Mouse (Mus musculus) heart, embryonic 13.5 days (tissue): Measurements from ENCODE around the gene Pank1. TPM values are rescaled to one million over a fixed set of nuclear protein-coding genes. Genes with fewer than 3 reads are reported as not detected.

Experiments used
- ATAC-seq: fragments of 200-750 bp; cut with Nextera tagmentation; 2 replicates; pipeline ENCODE4 v1.8.0; 2017; ENCODE audit warnings: moderate TSS enrichment; ENCODE audit not compliant: insufficient number of reproducible peaks, low FRiP score, low TSS enrichment; ENCODE audit errors: extremely low read depth
- H3K27ac ChIP-seq: fragments of 300-500 bp; sonication (generic); replicated peaks from 2 replicates; pipeline ENCODE4 v1.5.1; 2015; ENCODE audit warnings: moderate library complexity, mild to moderate bottlenecking, inconsistent platforms
- H3K27me3 ChIP-seq: fragments of 300-500 bp; sonication (generic); replicated peaks from 2 replicates; pipeline ENCODE4 v1.6.1; 2015; ENCODE audit warnings: mild to moderate bottlenecking, inconsistent platforms
- H3K36me3 ChIP-seq: fragments of 300-500 bp; sonication (generic); 2 replicates; pipeline ENCODE4 v1.6.1; 2015; ENCODE audit warnings: mild to moderate bottlenecking, inconsistent platforms
- H3K4me1 ChIP-seq: fragments of 300-500 bp; sonication (generic); 2 replicates; pipeline ENCODE4 v1.6.1; 2015; ENCODE audit warnings: inconsistent platforms
- H3K4me2 ChIP-seq: fragments of 300-500 bp; sonication (generic); 2 replicates; pipeline ENCODE4 v1.6.1; 2015; ENCODE audit warnings: inconsistent platforms, mild to moderate bottlenecking, moderate library complexity
- H3K4me3 ChIP-seq: fragments of 300-500 bp; sonication (generic); 2 replicates; pipeline ENCODE4 v1.5.1; 2015; ENCODE audit warnings: moderate library complexity, mild to moderate bottlenecking, inconsistent platforms
- H3K9ac ChIP-seq: fragments of 300-500 bp; sonication (generic); 2 replicates; pipeline ENCODE4 v1.6.1; 2015; ENCODE audit warnings: inconsistent platforms, mild to moderate bottlenecking, moderate library complexity
- H3K9me3 ChIP-seq: fragments of 300-500 bp; sonication (generic); 2 replicates; pipeline ENCODE4 v1.6.1; 2016; ENCODE audit warnings: inconsistent platforms
- WGBS: fragments of 180-500 bp; shearing (Covaris S2); methylation state at CpG from one replicate; pipeline ENCODE4 v1.1.7; 2015; ENCODE audit warnings: mixed read lengths; 5-methylcytosine and 5-hydroxymethylcytosine counted together
- polyA plus RNA-seq: library from polyadenylated mRNA; unstranded; fragments of >200 nt; fragmentation: Nextera tagmentation; extraction: Ambion mirVana; gene quantifications from 2 replicates; pipeline ENCODE4 v1.2.1, GENCODE M21; 2015

Pank1 gene
- polyA plus RNA-seq, 1 experiment from 2014 or later = 9.0 TPM

- Histone ChIP-seq H3K4me3 (peak overlapping the region; percentile 87), H3K36me3 (no peaks in the 10 kb centered on the region), H3K27ac (peak overlapping the region; percentile 99), H3K9ac (peak overlapping the region; percentile 97), H3K4me1 (peaks cover 25% of the 10 kb centered on the region), H3K4me2 (peak overlapping the region; percentile 77), H3K9me3 (no peaks in the 10 kb centered on the region), H3K27me3 (no peaks in the 10 kb centered on the region)
- ATAC-seq = peak; percentile 84
- under 1% methylated on average over 45 of the region's 45 CpGs for WGBS
These were observed 1.2 kb downstream of the Pank1 start for GRCm38 (mm10) chr19:34877898-34878602.

GRCm38 (mm10) chr19:34876676-34877075, 2.6 kb downstream of the Pank1 start:
- Histone ChIP-seq H3K4me2 (peak overlapping the region; percentile 77), H3K4me3 (peak overlapping the region; percentile 24; the same call in 1 of the 2 replicates), H3K27ac (no peak overlapping the region), H3K9ac (peak overlapping the region; percentile 8; the same call in 1 of the 2 replicates), H3K36me3 (no peaks in the 10 kb centered on the region), H3K27me3 (no peaks in the 10 kb centered on the region), H3K4me1 (peaks cover 25% of the 10 kb centered on the region), H3K9me3 (no peaks in the 10 kb centered on the region)
- 66% methylated on average over 7 of the region's 7 CpGs for WGBS
- no peak for ATAC-seq

GRCm38 (mm10) chr19:34869375-34869774, 9.9 kb downstream of the Pank1 start:
- no peak overlapping the region for H3K9ac ChIP-seq
- ATAC-seq = no peak
- H3K4me2 ChIP-seq = no peak overlapping the region
- H3K36me3 ChIP-seq = no peaks in the 10 kb centered on the region
- H3K27ac ChIP-seq = no peak overlapping the region
- peaks cover 20% of the 10 kb centered on the region for H3K4me1 ChIP-seq
- WGBS = 64% methylated on average over 3 of the region's 3 CpGs
- H3K4me3 ChIP-seq = no peak overlapping the region
- H3K9me3 ChIP-seq = no peaks in the 10 kb centered on the region
- H3K27me3 ChIP-seq = no peaks in the 10 kb centered on the region

- H3K36me3 ChIP-seq = no peaks in the 10 kb centered on the region
- peaks cover 20% of the 10 kb centered on the region for H3K4me1 ChIP-seq
- no peak overlapping the region for H3K4me3 ChIP-seq
- no peaks in the 10 kb centered on the region for H3K9me3 ChIP-seq
- ATAC-seq = no peak
- no peak overlapping the region for H3K4me2 ChIP-seq
- H3K27me3 ChIP-seq = no peaks in the 10 kb centered on the region
- 77% methylated on average over 8 of the region's 8 CpGs for WGBS
- H3K27ac ChIP-seq = no peak overlapping the region
- H3K9ac ChIP-seq = no peak overlapping the region
These were observed 11.0 kb downstream of the Pank1 start for GRCm38 (mm10) chr19:34868093-34868741.

- Histone ChIP-seq H3K4me1 (peaks cover 53% of the 10 kb centered on the region), H3K27ac (no peak overlapping the region), H3K36me3 (no peaks in the 10 kb centered on the region), H3K27me3 (no peaks in the 10 kb centered on the region), H3K9me3 (no peaks in the 10 kb centered on the region), H3K9ac (no peak overlapping the region), H3K4me2 (no peak overlapping the region), H3K4me3 (no peak overlapping the region)
- no peak for ATAC-seq
- WGBS = 78% methylated on average over 6 of the region's 6 CpGs
These were observed 15.5 kb downstream of the Pank1 start for GRCm38 (mm10) chr19:34863737-34864136.

GRCm38 (mm10) chr19:34856021-34856651, 23.1 kb downstream of the Pank1 start:
- Histone ChIP-seq H3K9ac (no peak overlapping the region), H3K4me3 (peak overlapping the region; percentile 19), H3K4me2 (peak overlapping the region; percentile 58), H3K27me3 (no peaks in the 10 kb centered on the region), H3K27ac (peak overlapping the region; percentile 85), H3K4me1 (peaks cover 66% of the 10 kb centered on the region), H3K9me3 (no peaks in the 10 kb centered on the region), H3K36me3 (no peaks in the 10 kb centered on the region)
- 21% methylated on average over 12 of the region's 12 CpGs for WGBS
- ATAC-seq = no peak

GRCm38 (mm10) chr19:34851161-34851560, 28.1 kb downstream of the Pank1 start:
- WGBS = 76% methylated on average over 3 of the region's 3 CpGs
- H3K27me3 ChIP-seq = no peaks in the 10 kb centered on the region
- H3K4me1 ChIP-seq = peaks cover 35% of the 10 kb centered on the region
- no peak for ATAC-seq
- no peaks in the 10 kb centered on the region for H3K9me3 ChIP-seq
- H3K27ac ChIP-seq = no peak overlapping the region
- H3K9ac ChIP-seq = no peak overlapping the region
- no peak overlapping the region for H3K4me2 ChIP-seq
- no peak overlapping the region for H3K4me3 ChIP-seq
- H3K36me3 ChIP-seq = no peaks in the 10 kb centered on the region

GRCm38 (mm10) chr19:34849426-34849825, 29.8 kb downstream of the Pank1 start:
- Histone ChIP-seq H3K9ac (no peak overlapping the region), H3K27ac (no peak overlapping the region)

GRCm38 (mm10) chr19:34848164-34848563, 31.1 kb downstream of the Pank1 start:
- Histone ChIP-seq H3K9ac (no peak overlapping the region), H3K27ac (no peak overlapping the region), H3K4me1 (peaks cover 43% of the 10 kb centered on the region), H3K36me3 (no peaks in the 10 kb centered on the region), H3K27me3 (no peaks in the 10 kb centered on the region), H3K4me3 (no peak overlapping the region), H3K9me3 (no peaks in the 10 kb centered on the region), H3K4me2 (no peak overlapping the region)
- 64% methylated on average over 9 of the region's 9 CpGs for WGBS
- no peak for ATAC-seq

More at GRCm38 (mm10) chr19:34849426-34849825, 29.8 kb downstream of the Pank1 start:
- no peak for ATAC-seq
- H3K9me3 ChIP-seq = no peaks in the 10 kb centered on the region
- peaks cover 34% of the 10 kb centered on the region for H3K4me1 ChIP-seq
- H3K27me3 ChIP-seq = no peaks in the 10 kb centered on the region
- H3K4me2 ChIP-seq = no peak overlapping the region
- no peaks in the 10 kb centered on the region for H3K36me3 ChIP-seq
- no peak overlapping the region for H3K4me3 ChIP-seq
- 86% methylated on average over 7 of the region's 7 CpGs for WGBS

- 48% methylated on average over 3 of the region's 3 CpGs for WGBS
- ATAC-seq = no peak
- Histone ChIP-seq H3K36me3 (no peaks in the 10 kb centered on the region), H3K4me2 (no peak overlapping the region; the same call in 1 of the 2 replicates), H3K27me3 (no peaks in the 10 kb centered on the region), H3K9ac (no peak overlapping the region), H3K4me3 (no peak overlapping the region), H3K27ac (no peak overlapping the region), H3K4me1 (peaks cover 48% of the 10 kb centered on the region), H3K9me3 (no peaks in the 10 kb centered on the region)
These were observed 32.2 kb downstream of the Pank1 start for GRCm38 (mm10) chr19:34847103-34847502.

GRCm38 (mm10) chr19:34846508-34847038, 32.7 kb downstream of the Pank1 start:
- Histone ChIP-seq H3K9me3 (no peaks in the 10 kb centered on the region), H3K4me2 (peak overlapping the region; percentile 22), H3K27ac (no peak overlapping the region), H3K4me1 (peaks cover 49% of the 10 kb centered on the region), H3K36me3 (no peaks in the 10 kb centered on the region), H3K9ac (peak overlapping the region; percentile 10; the same call in 1 of the 2 replicates), H3K4me3 (no peak overlapping the region), H3K27me3 (no peaks in the 10 kb centered on the region)
- 48% methylated on average over 12 of the region's 12 CpGs for WGBS
- no peak for ATAC-seq
